Mouse (Mus musculus) spleen, postnatal 14 days (tissue): ENCODE data around the gene Pgm5.
"Not testable (repeated sequence)": the region's sequence is repeated elsewhere in the genome, so short reads cannot be mapped to it uniquely, and the experiment has no call there.

Source experiments
- DNase-seq, 2 experiments: peaks; one replicate each; pipeline ENCODE4 v3.0.0; 2021 to 2022; ENCODE audit warnings: low spot score in 2 of 2

Gene Pgm5

DNA sequence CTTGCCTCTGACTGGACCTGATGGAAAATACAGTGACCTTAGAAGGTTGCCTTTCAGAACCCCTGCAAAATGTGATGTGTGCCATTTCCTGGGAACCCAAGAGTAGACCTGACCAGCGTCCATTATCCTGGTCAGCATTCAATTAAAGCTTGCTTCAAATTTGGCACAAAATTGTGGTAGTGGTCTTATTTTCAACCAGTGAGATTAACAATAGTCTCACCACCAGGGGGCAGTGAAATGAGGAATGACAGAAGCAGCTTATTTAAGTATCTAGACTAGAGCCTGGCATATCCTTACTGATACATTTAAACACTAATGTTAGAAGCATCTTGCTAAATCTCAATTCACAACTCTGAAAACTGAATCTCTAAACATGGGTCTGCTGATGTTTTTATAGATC lies 156.3 kb downstream of the Pgm5 start:
- DNase-seq: no peak

DNA sequence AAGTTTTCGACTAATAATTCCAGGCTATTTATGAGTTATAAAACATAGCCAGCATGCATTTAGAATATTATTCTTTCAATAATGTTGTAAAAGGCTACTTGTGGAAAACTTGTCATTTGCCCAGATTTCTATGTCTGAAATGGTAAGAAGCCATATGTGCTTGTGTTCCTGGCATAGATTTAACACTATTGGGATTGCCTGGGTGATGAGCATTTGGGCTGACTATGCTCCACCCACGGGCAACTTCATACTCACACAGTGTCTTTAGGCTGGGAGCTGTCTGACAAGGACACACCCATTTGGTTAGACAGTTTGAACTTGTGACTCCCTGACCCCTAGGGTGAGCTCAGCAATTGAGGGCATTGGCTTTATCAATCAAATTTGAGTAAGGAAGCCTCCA lies 157.3 kb downstream of the Pgm5 start:
- no peak for DNase-seq

DNA sequence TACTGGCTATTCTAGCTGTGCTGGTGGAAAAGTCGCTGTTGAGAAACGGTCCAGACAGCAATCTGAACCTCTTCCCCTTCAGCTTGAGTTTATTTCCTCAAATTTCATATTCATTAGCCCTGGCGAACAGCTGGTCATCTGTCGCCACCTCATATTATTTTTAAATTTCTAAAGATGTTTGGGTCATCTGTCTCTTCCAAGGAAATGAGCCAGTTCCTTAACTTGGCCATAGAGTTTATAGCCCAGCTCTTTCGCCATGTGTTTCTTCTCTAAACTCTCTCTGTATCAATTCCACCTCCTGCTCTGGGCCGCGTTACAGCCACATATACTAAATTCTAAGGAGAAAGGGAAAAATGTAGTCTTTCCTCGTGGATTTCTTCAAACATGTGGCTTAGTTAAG lies 158.0 kb downstream of the Pgm5 start:
- DNase-seq: no peak

DNA sequence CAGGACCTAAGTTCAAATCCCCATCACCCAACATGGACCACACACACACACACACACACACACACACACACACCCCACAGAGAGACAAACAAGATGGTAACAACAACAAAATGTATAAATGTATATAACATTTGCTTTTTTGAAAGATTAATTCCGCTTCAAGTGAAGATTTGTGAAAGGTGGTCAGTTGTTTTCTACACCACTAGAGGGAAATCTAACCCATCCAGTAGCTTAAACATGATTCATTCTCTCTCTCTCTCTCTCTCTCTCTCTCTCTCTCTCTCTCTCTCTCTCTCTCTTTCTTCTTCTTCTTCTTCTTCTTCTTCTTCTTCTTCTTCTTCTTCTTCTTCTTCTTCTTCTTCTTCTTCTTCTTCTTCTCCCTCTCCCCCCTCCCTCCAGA lies 158.5 kb downstream of the Pgm5 start:
- not testable (repeated sequence) for DNase-seq

DNA sequence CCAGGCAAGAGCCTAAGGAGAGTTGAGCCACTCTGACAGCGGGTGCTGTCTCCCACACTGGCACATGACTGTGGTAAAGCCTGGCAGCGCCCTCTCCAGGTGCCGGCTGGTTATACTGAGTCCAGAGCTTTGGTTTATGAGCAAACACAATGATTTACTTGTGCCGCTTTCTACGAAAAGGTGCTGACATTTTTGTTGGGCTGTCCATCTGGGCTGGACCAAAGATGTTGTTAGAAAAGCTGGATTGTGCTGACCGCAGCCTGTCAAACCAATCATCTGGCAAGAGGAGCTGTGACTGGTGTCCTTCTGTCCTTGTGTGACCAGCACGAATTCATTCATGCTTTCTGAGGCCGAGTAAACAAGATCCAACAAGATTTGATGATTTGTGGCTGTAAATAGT lies 159.9 kb downstream of the Pgm5 start:
- DNase-seq: no peak

DNA sequence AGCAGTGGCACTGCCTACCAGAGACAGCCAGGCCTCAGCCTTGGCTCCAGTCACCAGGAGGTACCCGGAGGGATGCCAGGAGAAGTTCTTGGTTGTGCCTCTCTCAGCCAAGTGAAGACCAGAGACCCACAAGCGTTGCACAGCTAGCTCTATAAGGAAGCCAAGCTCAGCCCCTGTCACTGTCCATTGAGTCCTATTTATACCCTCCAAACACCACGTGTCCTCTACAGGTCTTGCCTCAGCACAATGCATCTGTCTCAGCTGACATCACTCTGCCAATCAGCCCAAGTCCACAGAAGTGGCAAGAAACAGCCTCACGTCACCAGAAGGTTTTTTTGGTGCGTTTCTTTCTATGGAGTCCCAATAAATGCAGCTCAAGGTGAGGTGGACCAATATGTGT lies 161.0 kb downstream of the Pgm5 start:
- DNase-seq: no peak

DNA sequence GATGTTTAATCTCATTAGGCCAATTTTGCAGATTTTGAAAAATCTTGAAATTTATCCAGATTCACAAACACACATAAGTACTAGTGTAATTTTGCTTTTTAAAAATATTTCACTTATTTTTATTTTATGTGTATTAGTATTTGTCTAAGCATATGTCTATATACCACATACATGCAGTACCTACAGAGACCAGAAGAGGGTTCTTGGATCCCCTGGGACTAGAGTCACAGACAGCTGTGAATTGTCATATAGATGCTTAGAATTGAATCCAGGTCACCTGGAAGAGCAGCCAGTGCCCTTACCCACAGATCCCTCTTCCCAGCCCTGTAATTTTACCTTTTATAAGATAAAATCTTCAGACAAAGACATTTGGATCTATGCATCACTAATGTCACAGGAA lies 161.7 kb downstream of the Pgm5 start:
- no peak for DNase-seq

DNA sequence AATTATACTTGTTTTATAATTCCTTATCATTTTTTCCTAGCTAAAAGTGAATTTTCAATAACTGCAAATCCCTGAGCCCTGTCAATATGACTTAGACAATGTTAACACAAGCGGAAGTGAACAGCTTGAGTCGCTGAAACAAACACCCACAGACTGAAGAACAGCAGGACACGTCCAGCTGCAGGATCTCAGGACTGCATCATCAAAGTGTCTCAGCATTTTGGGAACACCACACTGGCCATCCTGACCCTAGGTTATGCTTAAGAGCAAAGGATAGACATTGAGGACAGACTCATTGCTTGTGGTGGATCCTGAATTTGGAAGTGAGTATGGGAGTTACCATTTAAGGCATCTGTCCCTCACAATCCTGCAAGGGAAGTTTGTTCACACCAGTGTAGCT lies 162.5 kb downstream of the Pgm5 start:
- no peak for DNase-seq

DNA sequence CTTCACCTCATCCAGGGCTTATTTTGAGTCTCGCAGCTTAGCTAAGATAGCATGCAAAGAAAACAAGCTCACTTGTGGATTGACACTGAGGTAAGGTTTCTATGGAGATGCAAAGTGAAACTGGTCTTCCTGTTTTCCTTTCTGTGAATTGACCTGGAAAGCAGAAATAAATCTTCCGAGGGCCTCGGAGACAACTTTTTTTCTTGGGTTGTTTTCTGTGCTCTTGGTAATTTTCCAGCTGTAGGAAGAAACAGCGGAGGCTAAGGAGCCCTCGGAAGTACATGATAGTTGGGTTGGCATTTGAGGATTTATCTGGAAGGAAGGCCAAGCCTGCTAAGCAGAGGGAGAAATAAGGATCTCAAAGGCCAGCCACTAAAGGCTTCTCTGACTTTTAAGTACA lies 163.0 kb downstream of the Pgm5 start:
- no peak for DNase-seq

DNA sequence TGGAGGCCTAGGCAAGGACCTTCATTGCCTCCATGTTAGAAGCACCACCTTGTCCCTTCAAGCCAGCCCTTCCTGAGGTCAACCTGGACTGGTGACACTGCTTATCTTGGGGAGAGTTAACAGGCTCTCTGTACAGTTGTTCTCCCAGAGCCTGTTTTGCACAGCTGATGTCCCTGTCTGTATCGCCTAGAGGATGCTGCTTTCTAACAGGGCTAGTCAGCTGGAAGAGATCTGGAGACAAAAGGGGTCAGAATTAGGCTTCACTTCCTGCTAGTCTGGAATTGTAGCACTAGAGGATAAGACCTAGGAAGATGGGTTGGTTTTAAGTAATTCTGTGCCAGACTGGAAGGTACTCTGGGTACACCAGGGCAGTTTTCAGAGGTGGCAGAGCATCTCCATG lies 163.7 kb downstream of the Pgm5 start:
- DNase-seq: no peak

DNA sequence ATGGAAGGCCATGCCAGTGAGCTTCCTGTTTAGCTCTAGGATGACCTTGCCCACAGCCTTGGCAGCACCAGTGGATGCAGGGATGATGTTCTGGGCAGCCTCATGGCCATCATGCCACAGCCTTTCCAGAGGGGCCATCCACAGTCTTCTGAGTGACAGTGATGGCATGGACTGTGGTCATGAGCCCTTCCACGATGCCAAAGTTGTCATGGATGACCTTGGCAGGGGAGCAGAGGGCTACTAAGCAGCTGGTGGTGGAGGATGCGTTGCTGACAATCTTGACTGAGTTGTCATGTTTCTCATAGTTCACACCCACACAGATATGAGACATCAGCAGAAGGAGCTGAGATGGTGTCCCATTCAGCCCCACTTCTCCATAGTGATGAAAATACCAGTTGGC lies 169.0 kb downstream of the Pgm5 start:
- DNase-seq: no peak

DNA sequence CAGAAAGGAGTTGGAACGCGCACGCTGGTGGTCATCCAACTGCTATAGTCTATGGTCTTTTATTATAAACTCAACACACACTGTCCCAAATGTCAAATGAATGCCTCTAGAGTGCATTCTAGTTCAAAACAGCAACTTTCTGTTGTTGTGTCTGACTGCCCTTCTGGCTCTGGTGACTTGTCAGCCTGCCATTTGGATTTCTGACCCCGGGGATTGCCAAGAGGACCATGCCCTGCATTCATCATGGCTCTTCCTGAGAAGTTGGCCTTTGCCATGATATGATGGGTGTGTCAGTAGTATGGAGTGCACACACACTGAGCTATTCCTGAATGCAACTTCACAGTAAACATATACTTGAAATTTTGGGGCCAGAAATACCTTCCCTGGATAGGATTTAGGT lies 172.1 kb downstream of the Pgm5 start:
- no peak for DNase-seq

DNA sequence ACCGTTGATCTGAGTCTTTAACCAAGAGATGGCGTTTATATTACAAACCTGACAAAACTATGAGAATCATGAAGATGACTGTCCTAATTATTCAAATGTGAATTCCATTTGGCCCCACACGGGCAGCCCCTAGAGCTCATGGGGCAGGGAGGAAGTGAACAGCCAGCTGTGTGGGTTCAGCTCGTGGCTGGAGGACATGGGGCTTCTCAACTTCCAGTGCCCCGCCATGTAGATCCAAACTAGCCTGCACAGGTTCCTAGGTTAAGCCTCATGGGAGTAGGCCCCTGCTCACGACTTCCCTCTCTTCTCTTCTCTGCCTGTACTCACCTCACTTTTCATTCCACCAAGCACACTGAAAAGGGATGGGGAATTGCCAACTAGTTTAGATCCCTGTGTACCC lies 173.3 kb downstream of the Pgm5 start:
- no peak for DNase-seq

DNA sequence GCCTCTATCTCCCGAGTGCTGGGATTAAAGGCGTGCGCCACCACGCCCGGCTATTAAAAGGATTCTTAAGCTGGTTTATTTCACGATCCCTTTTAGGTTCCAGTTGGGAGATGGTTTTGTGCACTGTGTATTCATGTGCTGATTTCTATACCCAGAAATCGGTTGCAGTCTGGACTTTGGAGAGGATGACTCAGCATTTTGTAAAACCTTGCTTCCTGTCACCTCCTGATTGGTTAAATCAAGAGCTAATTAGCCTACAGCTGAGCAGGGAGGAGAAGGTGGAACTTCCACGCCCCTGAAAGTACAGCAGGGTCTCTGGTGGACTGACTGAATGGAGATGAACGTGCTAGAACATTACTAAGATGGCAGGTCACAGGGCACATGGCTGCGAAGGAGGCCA lies 175.2 kb downstream of the Pgm5 start:
- DNase-seq: no peak

DNA sequence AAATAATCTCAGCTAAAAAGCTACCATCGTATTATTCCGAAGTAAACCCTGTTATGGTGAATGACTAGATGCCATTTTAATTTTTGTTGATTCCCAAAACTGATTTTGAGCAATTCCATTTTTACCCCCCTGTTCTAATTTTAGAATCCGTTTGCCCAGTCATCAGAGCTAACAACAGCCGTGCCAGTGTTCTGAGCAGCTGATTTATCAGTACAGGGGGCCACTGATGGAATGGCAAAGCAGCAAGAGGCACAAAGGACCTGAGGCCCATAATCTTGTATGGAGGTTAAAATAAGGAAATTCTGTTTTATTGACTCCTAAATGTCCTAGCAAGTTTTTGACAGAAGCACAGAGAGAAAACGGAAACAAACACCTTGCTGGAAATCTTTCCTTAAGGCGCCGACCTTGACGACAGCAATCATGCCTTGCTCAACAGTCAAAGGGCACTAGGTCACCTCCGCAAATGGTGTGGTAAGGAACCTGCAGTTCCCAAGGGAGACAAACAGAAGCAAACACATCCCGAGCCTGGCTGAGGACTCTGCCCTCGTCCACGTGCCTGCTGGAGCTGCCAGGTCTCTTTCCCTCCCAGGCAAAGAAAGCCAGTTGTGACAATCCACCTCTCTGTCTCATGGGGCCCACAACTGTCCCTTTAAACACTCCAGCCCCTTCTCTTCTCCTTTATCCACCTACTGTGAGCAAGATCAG lies 178.5 kb downstream of the Pgm5 start:
- no peak for DNase-seq

DNA sequence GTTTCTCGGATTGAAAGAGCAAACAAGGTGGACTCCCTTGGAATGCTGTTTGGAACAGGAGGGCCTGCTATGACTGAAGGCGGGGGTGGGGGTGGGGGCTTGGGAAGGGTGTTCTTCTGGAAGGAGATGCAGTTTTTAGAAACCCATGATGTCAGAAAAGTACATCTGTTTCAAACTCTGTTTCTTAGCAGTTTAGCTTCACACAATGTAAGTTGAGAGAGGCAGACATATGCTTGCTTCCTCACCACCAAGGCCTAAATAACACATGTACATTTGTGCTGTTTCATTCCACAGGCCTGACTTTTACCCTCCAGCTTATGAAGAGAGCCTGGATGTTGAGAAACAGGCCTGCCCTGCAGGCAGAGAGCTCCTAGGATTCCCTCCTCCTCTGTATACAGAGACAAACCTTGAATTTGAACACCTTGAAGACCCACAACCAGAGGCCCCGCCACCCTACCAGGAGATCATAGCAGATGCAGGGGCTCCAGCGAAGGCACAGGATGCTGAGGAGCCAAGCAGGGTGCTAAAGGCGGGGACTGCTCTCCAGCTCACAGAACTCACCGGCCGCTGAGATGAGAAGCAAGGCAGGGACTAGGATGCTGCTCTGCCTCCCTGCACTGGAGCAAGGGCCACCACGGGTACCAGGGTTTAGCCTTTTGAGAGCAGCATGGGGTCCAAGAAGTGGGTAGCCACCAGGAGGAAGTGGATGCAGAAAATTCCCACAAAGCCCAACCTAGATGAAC lies 184.2 kb downstream of the Pgm5 start:
- no peak for DNase-seq

DNA sequence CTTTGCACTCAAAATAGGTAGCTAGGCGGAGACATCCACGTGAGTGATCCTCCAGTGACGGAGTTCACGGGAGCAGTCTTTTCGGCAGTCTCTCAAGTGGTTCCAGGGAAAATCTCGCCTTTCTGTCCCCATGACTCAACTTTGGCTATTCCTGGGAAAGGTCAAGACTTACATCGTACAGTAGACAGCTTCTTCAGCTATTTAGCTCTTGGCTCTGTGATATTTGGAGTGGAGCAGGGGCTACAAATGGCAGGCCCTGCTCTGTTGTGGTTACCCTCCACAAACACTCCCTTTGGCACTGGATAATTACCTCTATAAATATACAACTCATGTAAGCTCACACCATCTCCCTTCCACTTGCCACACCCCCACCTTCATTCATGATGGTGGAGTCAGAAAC lies 185.2 kb downstream of the Pgm5 start:
- DNase-seq: no peak

DNA sequence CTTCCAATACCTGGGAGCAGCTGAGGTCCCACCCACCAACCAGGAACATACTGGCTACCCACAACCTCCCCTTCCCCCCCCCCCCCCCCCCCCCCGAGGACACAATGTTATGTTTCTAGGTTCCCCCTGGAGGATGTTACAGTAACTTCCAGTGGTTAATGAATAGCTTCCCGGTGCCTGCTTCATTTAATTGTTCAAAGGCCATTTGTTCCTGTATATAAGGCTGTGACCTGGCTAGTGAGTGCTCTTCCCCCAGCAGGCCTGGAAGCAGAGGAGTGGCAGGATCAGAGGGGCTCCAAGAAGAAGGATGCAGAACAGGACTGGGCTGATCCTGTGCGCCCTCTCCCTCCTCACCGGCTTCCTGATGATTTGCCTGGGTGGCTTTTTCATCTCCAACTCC lies 187.9 kb downstream of the Pgm5 start, which contains the start of gene Tmem252:
Gene Tmem252, plus strand, starts transcription at position 247 of the 400 bp plus-strand sequence.
- DNase-seq: no peak

DNA sequence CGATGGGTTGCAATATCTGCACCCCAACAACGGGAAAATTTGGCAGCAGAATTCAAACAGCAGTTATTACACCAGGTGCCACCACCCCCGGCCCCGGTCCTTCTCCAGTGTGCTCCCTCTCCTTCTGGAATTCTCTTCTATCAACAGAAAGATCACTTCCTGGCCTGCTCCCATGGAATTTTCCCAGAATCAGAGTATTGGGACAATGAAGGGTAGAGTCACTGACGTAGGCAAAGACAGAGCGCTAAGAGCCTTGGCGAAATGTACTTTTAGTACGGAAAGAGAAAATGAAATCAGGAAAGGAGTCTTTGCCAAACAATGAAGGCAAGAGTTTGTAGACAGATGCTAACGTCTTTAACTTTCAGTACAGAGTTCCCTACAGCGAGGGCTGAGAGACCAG lies 188.3 kb downstream of the Pgm5 start:
- no peak for DNase-seq

DNA sequence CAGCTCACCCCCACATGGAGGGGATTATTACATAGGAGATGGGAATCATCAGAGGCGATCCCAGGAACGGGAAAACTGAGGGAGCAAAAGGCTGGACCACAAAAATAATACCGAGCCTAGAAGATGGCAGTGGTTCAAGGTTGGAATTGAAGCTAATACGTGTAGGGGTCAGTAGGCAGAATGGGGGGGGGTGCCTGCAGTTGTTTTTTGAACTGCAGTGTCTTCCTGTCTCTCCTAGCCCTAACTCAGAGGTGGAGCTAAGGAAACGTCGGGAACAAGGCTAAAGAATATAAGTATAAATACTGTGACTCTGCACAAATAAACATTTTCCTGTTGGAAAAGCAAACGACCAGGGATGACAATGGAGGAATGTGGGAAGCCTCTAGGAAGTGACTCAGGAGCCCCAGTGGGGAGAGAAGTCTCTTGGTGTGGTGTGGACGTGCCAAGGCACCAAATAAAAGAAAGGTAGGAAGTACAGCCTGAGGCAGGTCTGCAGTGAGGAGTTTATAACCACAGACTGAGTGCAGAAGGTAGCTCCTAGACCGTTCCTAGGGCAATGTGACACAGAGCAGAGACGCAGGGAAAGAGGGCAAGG lies 189.2 kb downstream of the Pgm5 start:
- no peak for DNase-seq

DNA sequence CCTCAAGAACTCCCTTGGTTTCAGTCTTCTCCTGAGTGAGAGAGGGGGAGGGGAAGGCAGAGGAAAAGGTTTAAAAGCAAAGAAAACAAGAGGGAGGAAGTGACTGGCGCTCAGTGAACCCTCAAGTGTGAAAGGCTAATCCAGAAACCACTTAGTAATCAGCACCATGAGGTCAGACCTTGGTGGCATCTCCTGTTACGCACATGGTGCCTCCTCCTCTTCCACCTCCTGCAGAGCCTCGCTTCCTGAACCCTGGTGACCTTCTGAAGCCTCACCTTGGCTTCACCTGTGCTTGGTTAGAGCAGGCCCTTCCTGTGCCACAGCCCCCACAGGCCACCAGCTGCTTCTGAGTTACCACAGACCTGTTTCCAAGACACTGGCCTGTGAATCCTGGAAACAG lies 190.1 kb downstream of the Pgm5 start:
- DNase-seq: no peak

DNA sequence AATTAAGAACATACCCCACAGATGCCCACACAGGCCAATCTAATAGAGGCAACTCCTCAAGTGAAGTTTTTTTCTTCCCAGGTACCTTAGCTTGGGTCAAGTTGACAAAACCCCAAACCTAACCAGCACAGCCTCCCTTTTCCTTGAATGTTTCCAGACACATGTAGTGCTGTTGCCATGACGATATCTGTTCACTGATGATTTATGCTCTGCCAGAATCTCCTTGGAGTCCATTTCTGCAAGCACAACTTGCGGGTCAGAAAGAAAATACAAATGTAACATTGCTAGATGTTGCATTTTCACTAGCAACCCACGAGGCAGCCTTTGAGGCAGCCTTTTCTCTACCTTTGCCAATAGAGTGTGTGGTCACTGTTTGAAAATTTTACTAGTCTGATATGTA lies 194.1 kb downstream of the Pgm5 start:
- no peak for DNase-seq

DNA sequence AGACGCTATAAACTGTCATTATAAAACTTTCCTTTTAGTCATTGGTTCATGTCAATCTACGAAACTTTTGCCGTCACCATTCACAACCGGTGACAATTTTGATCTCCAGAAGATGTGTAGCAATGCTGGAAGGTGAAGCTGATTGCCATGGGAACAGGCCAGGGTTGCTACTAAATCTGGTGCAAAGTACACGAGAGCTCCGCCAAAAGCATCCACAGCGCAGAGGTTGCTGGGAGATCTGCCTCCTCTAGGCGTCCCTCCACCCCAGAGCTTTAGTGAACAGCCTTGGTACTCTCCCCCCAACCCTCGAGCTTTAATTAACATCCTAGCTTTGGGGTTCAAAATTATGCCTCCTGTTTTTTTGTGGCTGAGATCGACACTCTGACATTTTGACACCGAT lies 195.9 kb downstream of the Pgm5 start:
- no peak for DNase-seq
